In genomic region chr9:78631755-78632434, GRCm38 (mm10) we compare ENCODE assay signal across 10 mouse cellular contexts.
"Had no signal": no experiment of that assay in that cellular context is flagged by ENCODE, and none has a peak within 500 bp of the region (broad histone marks: within the 10 kb centered on the region; RNA-seq: fewer than 3 reads in every experiment).

No protein-coding gene starts in this region.

- H3K36me3 ChIP-seq: limb, embryonic 15.5 days; liver, embryonic 12.5 days; midbrain, embryonic 12.5 days had no signal

- H3K9ac ChIP-seq: limb, embryonic 15.5 days; liver, embryonic 12.5 days; lung, embryonic 14.5 days; midbrain, embryonic 12.5 days had no signal

- H3K27me3 ChIP-seq: limb, embryonic 15.5 days; liver, embryonic 12.5 days; midbrain, embryonic 12.5 days had no signal

- ATAC-seq: liver, embryonic 12.5 days had no signal

- H3K4me2 ChIP-seq: limb, embryonic 15.5 days; liver, embryonic 12.5 days; lung, embryonic 14.5 days; midbrain, embryonic 12.5 days had no signal

- H3K4me1 ChIP-seq: limb, embryonic 15.5 days; liver, embryonic 12.5 days had no signal

- H3K9me3 ChIP-seq: limb, embryonic 15.5 days; liver, embryonic 12.5 days; midbrain, embryonic 12.5 days had no signal

- DNase-seq: kidney, adult 2 months; kidney, postnatal 25 days; layer of hippocampus, adult 9-11 months; layer of hippocampus, postnatal 36 days; lung, embryonic 14.5 days; right cerebral cortex, adult 18-20 months; thymus, postnatal 36 days had no signal

- H3K4me3 ChIP-seq: limb, embryonic 15.5 days; liver, embryonic 12.5 days; midbrain, embryonic 12.5 days had no signal

- H3K27ac ChIP-seq: limb, embryonic 15.5 days; liver, embryonic 12.5 days; midbrain, embryonic 12.5 days had no signal
